Comparison of ENCODE assay signal across 13 mouse cellular contexts in genomic region chr15:10075391-10076060, GRCm38 (mm10).
DNase-seq lines count a peak whose midpoint lies in the region; ATAC-seq lines count a peak whose summit lies in the region.
"Had no signal": no experiment of that assay in that cellular context is flagged by ENCODE, and none has a peak within 500 bp of the region (broad histone marks: within the 10 kb centered on the region; RNA-seq: fewer than 3 reads in every experiment).

No protein-coding gene starts in this region.

- no peak overlapping the region for H3K4me3 ChIP-seq in midbrain, embryonic 12.5 days
- no peak overlapping the region for H3K4me3 ChIP-seq in midbrain, embryonic 11.5 days (ENCODE audit: low read depth, low read length)
- no peak overlapping the region for H3K4me3 ChIP-seq in hindbrain, embryonic 15.5 days
- H3K4me3 ChIP-seq: heart, embryonic 12.5 days; limb, embryonic 12.5 days had no signal

- H3K27ac ChIP-seq in midbrain, embryonic 12.5 days (replicated peaks): no peak overlapping the region
- H3K27ac ChIP-seq in midbrain, embryonic 11.5 days (ENCODE audit: low read depth, low read length): no peak overlapping the region
- no peak overlapping the region for H3K27ac ChIP-seq in hindbrain, embryonic 15.5 days (replicated peaks)
- H3K27ac ChIP-seq: limb, embryonic 12.5 days had no signal

- intact Hi-C loops in heart, postnatal 10 days (cut with DNase I): no loop called here

- no peak for DNase-seq in midbrain, embryonic 11.5 days (ENCODE audit: low spot score, missing footprints)
- peak; percentile 41 for DNase-seq in embryo, embryonic 10.5 days (ENCODE audit: low spot score)
- peak; percentile 52 for DNase-seq in splenic B cell, adult 2 months (ENCODE audit: low read depth, low spot score)
- no peak for DNase-seq in adipocyte (ENCODE audit: low spot score)
- no peak for DNase-seq in heart, postnatal 10 days
- DNase-seq: lung, postnatal 10 days; right cerebral cortex, postnatal 25 days had no signal

- no peaks in the 10 kb centered on the region for H3K27me3 ChIP-seq in midbrain, embryonic 12.5 days
- no peaks in the 10 kb centered on the region for H3K27me3 ChIP-seq in midbrain, embryonic 11.5 days (ENCODE audit: control insufficient read depth, insufficient read depth, low read length)
- H3K27me3 ChIP-seq in hindbrain, embryonic 15.5 days: no peaks in the 10 kb centered on the region
- no peaks in the 10 kb centered on the region for H3K27me3 ChIP-seq in splenic B cell, adult 2 months (ENCODE audit: control insufficient read depth, insufficient read depth, low read length, poor library complexity, severe bottlenecking)
- H3K27me3 ChIP-seq: heart, embryonic 12.5 days; limb, embryonic 12.5 days had no signal

- ATAC-seq in midbrain, embryonic 12.5 days (ENCODE audit: low FRiP score, low read depth): 0 out of 2 replicates have a peak, but pooled peaks have one; percentile 54
- ATAC-seq in midbrain, embryonic 11.5 days (ENCODE audit: low FRiP score): no peak
- ATAC-seq in hindbrain, embryonic 15.5 days (ENCODE audit: low FRiP score, low read depth): peak; percentile 86
- ATAC-seq: intestine, embryonic 16.5 days had no signal

- no peaks in the 10 kb centered on the region for H3K4me1 ChIP-seq in midbrain, embryonic 12.5 days
- H3K4me1 ChIP-seq in midbrain, embryonic 11.5 days (ENCODE audit: control insufficient read depth, insufficient read depth, low read length): no peaks in the 10 kb centered on the region
- no peaks in the 10 kb centered on the region for H3K4me1 ChIP-seq in hindbrain, embryonic 15.5 days (replicated peaks)
- H3K4me1 ChIP-seq: limb, embryonic 12.5 days had no signal

- H3K4me2 ChIP-seq in midbrain, embryonic 12.5 days (replicated peaks): no peak overlapping the region
- no peak overlapping the region for H3K4me2 ChIP-seq in midbrain, embryonic 11.5 days
- no peak overlapping the region for H3K4me2 ChIP-seq in hindbrain, embryonic 15.5 days
- H3K4me2 ChIP-seq: heart, embryonic 12.5 days; limb, embryonic 12.5 days had no signal

- H3K9ac ChIP-seq in midbrain, embryonic 12.5 days (replicated peaks): no peak overlapping the region
- H3K9ac ChIP-seq in midbrain, embryonic 11.5 days (ENCODE audit: low read length): no peak overlapping the region
- H3K9ac ChIP-seq in hindbrain, embryonic 15.5 days: no peak overlapping the region
- H3K9ac ChIP-seq: heart, embryonic 12.5 days; limb, embryonic 12.5 days had no signal

- no peaks in the 10 kb centered on the region for H3K9me3 ChIP-seq in midbrain, embryonic 12.5 days
- H3K9me3 ChIP-seq in midbrain, embryonic 11.5 days (ENCODE audit: control insufficient read depth, low read length): no peaks in the 10 kb centered on the region
- H3K9me3 ChIP-seq in hindbrain, embryonic 15.5 days: no peaks in the 10 kb centered on the region
- H3K9me3 ChIP-seq: G1E; heart, embryonic 12.5 days; limb, embryonic 12.5 days had no signal

- 62% methylated on average over 10 of the region's 10 CpGs for WGBS in midbrain, embryonic 12.5 days
- WGBS in midbrain, embryonic 11.5 days: 68% methylated on average over 10 of the region's 10 CpGs
- WGBS in hindbrain, embryonic 15.5 days: 58% methylated on average over 10 of the region's 10 CpGs

- no peaks in the 10 kb centered on the region for H3K36me3 ChIP-seq in midbrain, embryonic 12.5 days
- H3K36me3 ChIP-seq in midbrain, embryonic 11.5 days (ENCODE audit: control insufficient read depth, insufficient read depth, low read length): no peaks in the 10 kb centered on the region
- H3K36me3 ChIP-seq in hindbrain, embryonic 15.5 days: no peaks in the 10 kb centered on the region
- no peaks in the 10 kb centered on the region for H3K36me3 ChIP-seq in splenic B cell, adult 2 months (ENCODE audit: control insufficient read depth, insufficient read depth, low read length, poor library complexity, severe bottlenecking)
- H3K36me3 ChIP-seq: G1E; heart, embryonic 12.5 days; limb, embryonic 12.5 days had no signal

Comparison
In these comparisons a context has a peak if more than half of its experiments do, and no peak if none do; other contexts are left out.
1. DNase-seq: peak in embryo, embryonic 10.5 days (single experiment) and splenic B cell, adult 2 months (single experiment); none in midbrain, embryonic 11.5 days (single experiment), adipocyte (single experiment) and heart, postnatal 10 days (0 of 2).